ENCODE assay signal across 15 mouse cellular contexts in the genomic region with DNA sequence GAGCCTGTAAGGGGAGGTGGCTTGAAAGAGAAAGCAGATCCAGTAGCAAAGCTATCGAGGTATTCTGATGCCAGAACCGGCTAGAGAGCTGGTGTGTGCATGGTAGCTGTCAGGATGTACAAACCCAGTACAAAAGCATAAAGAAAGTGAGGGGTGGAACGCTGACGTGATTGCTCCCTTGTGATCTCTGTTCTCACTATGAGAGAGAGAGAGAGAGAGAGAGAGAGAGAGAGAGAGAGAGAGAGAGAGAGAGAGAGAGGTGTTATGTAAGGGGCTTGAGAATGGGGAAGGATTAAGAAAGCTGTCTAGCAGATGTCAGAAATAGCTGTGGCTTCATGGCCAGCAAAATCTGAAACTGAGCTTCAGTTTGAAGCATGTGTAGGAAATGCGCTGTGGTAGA. TPM values are rescaled to one million over a fixed set of nuclear protein-coding genes. Genes with fewer than 3 reads are reported as not detected.
DNase-seq lines count a peak whose midpoint lies in the region; ATAC-seq lines count a peak whose summit lies in the region.
"Had no signal": no experiment of that assay in that cellular context is flagged by ENCODE, and none has a peak within 500 bp of the region (broad histone marks: within the 10 kb centered on the region; RNA-seq: fewer than 3 reads in every experiment).

No protein-coding gene starts in this region.

- no peak for DNase-seq in heart, postnatal 10 days
- no peak for DNase-seq in left cerebral cortex, postnatal 4 days
- DNase-seq in Muller cell, postnatal 12 days (ENCODE audit: inconsistent ontology term) = no peak
- DNase-seq: cerebellum, postnatal 10 days; heart, postnatal 14 days; thymus, postnatal 25 days had no signal

- no peak for ATAC-seq in heart, embryonic 13.5 days (ENCODE audit: extremely low read depth, insufficient number of reproducible peaks, low FRiP score, low TSS enrichment)
- ATAC-seq in CD4-positive, CD25-positive, alpha-beta regulatory T cell, adult 4 months = peak; percentile 57
- peak; percentile 59 for ATAC-seq in megakaryocyte-erythroid progenitor cell, adult 5-6 weeks (replicated peaks; ENCODE audit: low FRiP score, low TSS enrichment, poor library complexity, severe bottlenecking)
- ATAC-seq: intestine, postnatal 0 days had no signal

- peaks cover 8% of the 10 kb centered on the region for H3K4me1 ChIP-seq in heart, embryonic 13.5 days
- H3K4me1 ChIP-seq in brown adipose tissue, adult 24 weeks (ENCODE audit: control insufficient read depth, insufficient read depth, insufficient read length, low read length) = no peaks in the 10 kb centered on the region
- H3K4me1 ChIP-seq: limb, embryonic 10.5 days had no signal

- no peak overlapping the region for H3K4me3 ChIP-seq in heart, embryonic 13.5 days
- H3K4me3 ChIP-seq in brown adipose tissue, adult 24 weeks (ENCODE audit: insufficient read depth, low read depth, low read length) = peak overlapping the region; percentile 24; the same call in 1 of the 2 replicates
- H3K4me3 ChIP-seq: limb, embryonic 10.5 days had no signal

- no peaks in the 10 kb centered on the region for H3K36me3 ChIP-seq in heart, embryonic 13.5 days
- H3K36me3 ChIP-seq: limb, embryonic 10.5 days had no signal

- no peaks in the 10 kb centered on the region for H3K27me3 ChIP-seq in heart, embryonic 13.5 days (replicated peaks)

- intact Hi-C loops in heart, postnatal 10 days (cut with DNase I) = no loop called here
- intact Hi-C loops in left cerebral cortex, postnatal 4 days (cut with DNase I) = no loop called here

- peak overlapping the region; percentile 45 for H3K4me2 ChIP-seq in heart, embryonic 13.5 days
- H3K4me2 ChIP-seq: midbrain, embryonic 11.5 days had no signal

- WGBS in heart, embryonic 13.5 days = 50% methylated on average over 5 of the region's 5 CpGs

- H3K27ac ChIP-seq in heart, embryonic 13.5 days (replicated peaks) = no peak overlapping the region
- no peak overlapping the region for H3K27ac ChIP-seq in brown adipose tissue, adult 24 weeks (replicated peaks; ENCODE audit: low read depth, low read length)
- H3K27ac ChIP-seq: limb, embryonic 10.5 days had no signal

- no peak overlapping the region for H3K9ac ChIP-seq in heart, embryonic 13.5 days

- no peaks in the 10 kb centered on the region for H3K9me3 ChIP-seq in heart, embryonic 13.5 days
- H3K9me3 ChIP-seq: limb, embryonic 10.5 days had no signal

RNA-seq across cellular contexts. Expression of gene Uox, which starts 13.7 kb away (rescaled TPM):
- polyA plus RNA-seq in heart, embryonic 13.5 days (2015; fragmentation: Nextera tagmentation; extraction: Ambion mirVana) = 0.05 and 0.24 TPM in 2 replicates
- total RNA-seq in heart, postnatal 10 days (2021) = not detected
- not detected for polyA plus RNA-seq in CD4-positive, CD25-positive, alpha-beta regulatory T cell, adult 4 months (2017; shearing (Covaris generic))
- 1.4 TPM in 1 of 2 replicates, not detected in the other for polyA plus RNA-seq in brown adipose tissue, adult 24 weeks (2012; ENCODE audit: insufficient read depth, insufficient read length, missing spikeins)
- total RNA-seq in megakaryocyte-erythroid progenitor cell, adult 5-6 weeks (2014; fragmentation: Nextera tagmentation) = not detected in 2 replicates
- total RNA-seq in megakaryocyte-erythroid progenitor cell, adult 5-6 weeks (2017) = not detected in 2 replicates
- under 1 TPM; 0.18 to 0.38 TPM for total RNA-seq in left cerebral cortex, postnatal 4 days (2021)
- total RNA-seq: heart, postnatal 14 days had no signal
- polyA plus RNA-seq: limb, embryonic 10.5 days; neural tube, embryonic 11.5 days had no signal

RNA-seq across cellular contexts. Expression of gene Dnase2b, which starts 31.5 kb away (rescaled TPM):
- not detected in 2 replicates for polyA plus RNA-seq in heart, embryonic 13.5 days (2015; fragmentation: Nextera tagmentation; extraction: Ambion mirVana)
- not detected for total RNA-seq in heart, postnatal 10 days (2021)
- not detected for polyA plus RNA-seq in CD4-positive, CD25-positive, alpha-beta regulatory T cell, adult 4 months (2017; shearing (Covaris generic))
- not detected in 2 replicates for polyA plus RNA-seq in brown adipose tissue, adult 24 weeks (2012; ENCODE audit: insufficient read depth, insufficient read length, missing spikeins)
- total RNA-seq in megakaryocyte-erythroid progenitor cell, adult 5-6 weeks (2014; fragmentation: Nextera tagmentation) = not detected in 2 replicates
- not detected in 2 replicates for total RNA-seq in megakaryocyte-erythroid progenitor cell, adult 5-6 weeks (2017)
- not detected for total RNA-seq in left cerebral cortex, postnatal 4 days (2021)
- total RNA-seq: heart, postnatal 14 days; layer of hippocampus, adult 8-10 months had no signal
- polyA plus RNA-seq: intestine, postnatal 0 days; midbrain, embryonic 11.5 days; neural tube, embryonic 11.5 days had no signal
